Mouse (Mus musculus): ENCODE data around the gene Acss2.
A peak's percentile ranks its signal among the peaks of the same experiment; 100 is the strongest.
"Not testable (repeated sequence)": the region's sequence is repeated elsewhere in the genome, so short reads cannot be mapped to it uniquely, and the experiment has no call there.

Gene Acss2

GRCm38 (mm10) chr2:155538463-155539057, 20.8 kb downstream of the Acss2 start:
- not testable (repeated sequence) for DNase-seq (ENCODE audit: low spot score)

- DNase-seq (ENCODE audit: low spot score) = no peak
Measured at GRCm38 (mm10) chr2:155539696-155540095, 21.9 kb downstream of the Acss2 start.

GRCm38 (mm10) chr2:155540822-155541458, 23.2 kb downstream of the Acss2 start:
- DNase-seq (ENCODE audit: low spot score) = peak; percentile 31

GRCm38 (mm10) chr2:155546955-155547354, 29.2 kb downstream of the Acss2 start:
- DNase-seq (ENCODE audit: low spot score) = no peak

DNA sequence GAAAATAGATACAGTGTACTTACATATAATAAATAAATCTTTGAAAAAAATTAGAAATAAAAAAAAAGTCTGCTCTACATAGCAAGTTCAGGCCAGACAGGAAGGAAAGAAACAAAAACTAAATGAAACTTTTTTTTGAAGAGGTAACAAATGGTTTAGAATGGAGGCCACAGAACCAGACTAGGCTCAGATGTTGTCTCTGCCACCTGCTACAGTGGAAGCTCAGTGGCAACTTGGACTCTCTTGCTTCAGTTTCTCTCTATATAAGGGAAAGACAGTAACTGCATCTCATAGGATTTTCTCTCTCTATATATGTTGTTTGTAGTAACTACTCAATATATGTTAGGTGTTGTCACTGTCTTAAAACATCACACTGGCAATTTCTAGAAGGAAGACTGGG, 34.6 kb downstream of the Acss2 start:
- DNase-seq (ENCODE audit: low spot score) = no peak

DNA sequence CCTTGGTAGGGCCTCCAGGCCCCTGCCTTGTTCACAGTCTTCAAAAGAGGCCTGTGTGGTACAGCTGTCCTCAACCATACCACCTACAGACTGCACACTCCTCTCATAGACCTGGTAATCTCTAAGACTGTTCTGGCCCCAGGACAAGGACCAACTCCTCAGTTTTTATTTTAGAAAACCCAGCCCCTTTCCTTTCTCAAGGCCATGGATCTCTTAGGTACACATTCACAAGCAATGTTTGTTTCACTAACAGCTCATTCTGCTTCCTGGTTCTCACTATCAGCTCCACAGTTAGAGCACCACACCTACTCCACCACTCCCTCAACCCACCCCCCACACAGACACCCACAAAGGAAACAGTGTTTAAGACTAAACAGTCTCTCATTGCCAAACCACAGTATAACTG, 35.2 kb downstream of the Acss2 start:
- DNase-seq (ENCODE audit: low spot score) = no peak

GRCm38 (mm10) chr2:155554426-155554985, 36.8 kb downstream of the Acss2 start:
- DNase-seq (ENCODE audit: low spot score) = no peak

DNA sequence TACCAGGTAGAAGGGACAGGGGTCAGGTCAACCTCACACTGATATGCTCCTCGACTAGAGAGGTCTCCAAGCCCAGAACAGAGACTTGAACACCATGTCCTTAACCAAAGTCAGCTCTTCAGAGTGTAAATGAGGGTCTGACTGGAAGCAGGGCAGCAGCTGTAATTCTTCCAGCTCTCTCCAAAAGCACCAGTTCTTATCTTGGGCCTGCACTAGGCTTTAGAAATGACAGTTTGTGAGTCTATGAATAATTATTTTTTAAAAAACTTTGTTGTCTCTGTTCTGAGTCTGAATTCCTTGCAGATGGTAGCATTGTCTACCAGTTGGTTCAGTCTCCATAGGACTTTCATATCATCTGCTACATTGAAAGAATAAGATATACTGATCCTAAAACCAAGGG, 44.5 kb downstream of the Acss2 start:
- DNase-seq (ENCODE audit: low spot score) = no peak

DNA sequence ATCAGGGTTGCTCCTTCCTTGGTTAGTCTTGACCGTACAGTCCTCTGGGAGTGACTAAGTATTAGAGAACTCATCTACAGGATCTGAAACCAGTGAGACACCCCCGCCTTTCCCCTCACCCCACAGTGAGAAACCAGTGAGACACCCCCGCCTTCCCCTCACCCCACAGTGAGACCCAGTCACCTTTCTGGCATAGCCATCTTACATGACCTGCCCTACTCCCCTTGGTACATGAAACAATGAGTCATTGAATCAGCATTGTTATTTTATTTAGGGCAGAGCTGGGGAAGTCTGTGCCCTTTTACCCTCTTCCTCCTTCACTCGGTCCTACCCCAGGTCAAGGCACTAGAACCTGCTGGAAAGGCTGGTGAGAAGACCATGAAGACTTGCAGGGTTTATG, 45.2 kb downstream of the Acss2 start:
- no peak for DNase-seq (ENCODE audit: low spot score)

GRCm38 (mm10) chr2:155567751-155568150, 50.0 kb downstream of the Acss2 start:
- DNase-seq (ENCODE audit: low spot score) = no peak

DNA sequence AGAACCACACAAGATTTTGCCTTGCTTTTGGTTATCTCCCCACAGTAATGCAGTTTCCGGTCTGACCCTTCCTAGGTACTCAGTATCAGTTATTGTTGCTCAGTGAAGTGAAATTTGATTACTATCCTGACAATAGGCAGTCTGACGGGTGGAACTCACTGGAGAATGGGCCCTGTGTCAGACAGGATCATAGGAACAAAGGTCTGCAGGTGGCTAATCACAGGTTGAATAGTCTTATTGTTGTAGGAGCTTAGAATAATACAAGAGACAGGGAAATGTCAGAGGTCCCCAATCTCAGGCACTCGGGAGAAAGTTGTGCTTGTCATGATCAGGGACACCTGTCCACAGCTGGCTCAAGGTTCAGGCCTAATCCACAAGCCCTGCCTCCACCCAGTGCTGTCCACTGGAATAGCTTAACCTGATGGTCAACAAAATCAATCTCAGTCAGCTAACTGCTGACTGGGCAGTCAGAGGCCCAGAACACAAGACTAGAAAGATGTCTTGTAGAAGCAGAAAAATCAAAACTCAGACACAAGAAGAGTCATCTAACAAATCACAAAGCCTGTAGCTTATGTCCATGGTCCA, 51.6 kb downstream of the Acss2 start:
- no peak for DNase-seq (ENCODE audit: low spot score)

GRCm38 (mm10) chr2:155573001-155573400, 55.3 kb downstream of the Acss2 start:
- no peak for DNase-seq (ENCODE audit: low spot score)

- no peak for DNase-seq (ENCODE audit: low spot score)
Measured at GRCm38 (mm10) chr2:155573996-155574395, 56.2 kb downstream of the Acss2 start.

DNA sequence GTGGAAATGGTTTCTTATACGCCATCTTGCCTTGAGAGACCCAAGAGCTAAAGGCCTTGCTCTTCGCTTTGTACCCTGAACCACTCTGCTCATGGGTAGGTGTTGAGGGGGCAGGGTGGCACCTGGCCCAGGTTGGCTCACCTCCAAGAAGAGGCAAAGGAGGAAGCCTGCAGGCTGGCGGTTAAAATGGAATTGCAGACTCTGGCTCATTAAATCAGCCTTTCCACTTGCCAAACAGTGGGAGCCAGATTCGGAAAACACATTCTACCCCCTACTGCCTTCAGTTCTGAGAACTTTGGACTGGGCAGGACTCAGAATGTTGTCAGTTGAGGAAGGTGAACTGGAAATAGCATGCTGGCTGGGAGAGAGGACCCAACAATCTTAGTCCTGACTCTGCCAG, 57.0 kb downstream of the Acss2 start:
- no peak for DNase-seq (ENCODE audit: low spot score)

DNA sequence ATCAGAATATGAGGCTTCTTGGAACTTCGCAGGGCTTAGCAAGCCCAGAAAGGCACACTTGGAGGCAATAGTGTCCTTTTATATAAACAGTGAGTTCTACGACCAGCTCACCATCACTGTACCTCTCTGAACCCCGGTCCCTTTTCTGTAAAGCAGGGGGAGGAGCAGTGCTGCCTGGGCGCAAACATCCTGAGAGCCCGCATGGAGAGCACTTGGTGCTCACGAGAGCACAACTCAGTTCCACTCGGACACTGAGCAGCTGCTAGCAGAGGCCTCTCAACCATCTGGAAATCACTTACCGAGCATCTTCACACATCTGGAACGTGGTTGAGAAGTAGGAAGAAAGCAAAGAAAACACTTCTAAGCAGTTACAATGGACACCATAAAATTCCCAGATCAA, 58.9 kb downstream of the Acss2 start:
- DNase-seq (ENCODE audit: low spot score) = no peak

DNA sequence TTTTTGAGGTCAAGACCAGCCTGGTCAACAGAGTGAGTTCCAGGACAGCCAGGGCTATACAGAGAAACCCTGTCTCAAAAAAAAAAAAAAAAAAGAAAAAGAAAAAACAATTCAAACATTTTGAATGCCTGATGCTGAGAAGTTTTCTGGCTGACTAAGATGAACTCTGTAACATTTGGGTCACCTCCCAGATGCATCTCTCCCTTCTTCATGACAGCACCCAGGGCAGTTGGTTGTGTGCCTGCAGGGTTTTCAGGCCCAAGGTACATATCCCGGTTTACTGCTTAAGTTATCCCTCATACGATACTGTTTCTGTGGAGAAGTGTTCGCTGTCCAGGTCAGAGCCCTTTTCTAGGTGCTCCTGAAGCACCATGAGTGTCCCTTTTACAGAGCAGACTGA, 62.6 kb downstream of the Acss2 start:
- DNase-seq (ENCODE audit: low spot score) = no peak

GRCm38 (mm10) chr2:155582384-155582995, 64.7 kb downstream of the Acss2 start:
- no peak for DNase-seq (ENCODE audit: low spot score)

DNA sequence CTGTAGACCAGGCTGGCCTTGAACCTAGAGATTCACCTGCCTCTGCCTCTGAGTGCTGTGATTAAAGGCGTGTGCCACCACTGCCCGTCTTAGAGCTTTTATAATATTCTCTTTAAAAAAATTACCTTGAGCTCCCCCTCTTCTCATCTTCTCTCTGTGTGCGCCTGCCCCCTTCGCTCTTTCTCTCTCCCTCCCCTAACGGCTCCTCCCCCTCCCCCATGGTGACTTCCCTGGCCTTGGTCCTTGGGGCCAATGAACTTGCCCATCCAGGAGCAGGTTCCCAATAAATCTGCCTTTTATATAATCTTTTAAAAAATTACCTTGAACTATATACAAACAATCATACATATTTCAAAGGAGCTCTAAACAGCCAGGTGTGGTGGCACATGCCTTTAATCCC, 65.2 kb downstream of the Acss2 start:
- DNase-seq (ENCODE audit: low spot score) = no peak

DNA sequence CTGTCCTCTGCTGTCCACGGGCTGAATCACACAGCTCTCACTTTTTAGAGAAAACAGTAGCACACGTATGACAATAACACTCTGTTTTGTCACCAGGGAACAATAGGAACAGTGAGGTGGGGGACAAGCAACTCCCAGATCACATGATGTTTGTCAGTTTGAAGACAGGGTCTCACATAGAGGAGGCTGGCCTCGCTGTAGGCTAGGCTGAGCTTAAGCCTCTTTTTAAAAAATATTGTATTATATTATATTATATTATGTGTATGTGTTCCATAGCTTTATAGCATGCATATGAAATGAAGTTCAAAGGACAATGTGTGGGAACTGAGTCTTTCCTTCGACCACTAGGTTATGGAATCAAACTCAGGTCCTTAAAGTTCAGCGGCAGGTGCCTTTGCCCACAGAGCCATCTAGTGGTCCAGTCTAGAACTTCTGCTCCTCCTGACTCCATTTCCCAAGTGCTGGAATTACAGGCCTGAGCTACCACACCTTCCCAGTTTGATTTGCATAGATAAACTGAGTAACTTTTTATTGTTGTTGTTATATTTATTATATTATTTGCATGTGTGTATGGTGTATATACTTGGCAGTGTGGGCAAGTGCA, 66.3 kb downstream of the Acss2 start:
- DNase-seq (ENCODE audit: low spot score) = no peak

- no peak for DNase-seq (ENCODE audit: low spot score)
Measured at GRCm38 (mm10) chr2:155585082-155585481, 67.3 kb downstream of the Acss2 start.

GRCm38 (mm10) chr2:155585486-155585885, 67.7 kb downstream of the Acss2 start:
- no peak for DNase-seq (ENCODE audit: low spot score)

- DNase-seq (ENCODE audit: low spot score) = no peak
Measured at GRCm38 (mm10) chr2:155588136-155588535, 70.4 kb downstream of the Acss2 start.

DNA sequence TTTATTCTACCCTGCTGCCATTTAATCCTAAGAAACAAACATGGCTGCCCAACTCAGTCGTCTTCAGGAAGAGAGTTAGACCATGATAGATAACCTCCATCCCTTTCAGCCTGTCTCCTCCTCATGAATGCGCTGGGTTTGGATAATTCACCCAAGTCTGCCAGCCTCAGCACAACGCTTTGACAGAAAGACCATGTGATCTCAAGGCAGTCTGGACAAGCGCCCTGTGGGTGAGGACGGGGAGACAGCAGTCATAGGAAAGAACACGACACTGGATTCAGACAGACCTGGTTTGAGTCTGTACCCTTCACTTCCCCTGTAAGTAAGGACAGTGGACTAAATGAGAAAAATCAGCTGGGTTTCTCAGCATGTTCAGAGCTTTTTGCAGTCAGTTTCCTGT, 71.8 kb downstream of the Acss2 start:
- no peak for DNase-seq (ENCODE audit: low spot score)
